Mouse (Mus musculus) gastrocnemius, postnatal 14 days (tissue): Measurements from ENCODE around the gene Dnttip1. TPM values are rescaled to one million over a fixed set of nuclear protein-coding genes. Genes with fewer than 3 reads are reported as not detected.
"Not testable (repeated sequence)": the region's sequence is repeated elsewhere in the genome, so short reads cannot be mapped to it uniquely, and the experiment has no call there.

Source experiments
- DNase-seq: peaks from one replicate; pipeline ENCODE4 v3.0.0; 2021; ENCODE audit warnings: mixed read lengths
- intact Hi-C: fragments of 180-260 bp; cut with DNase I; formaldehyde crosslinking; loops from one replicate; pipeline ENCODE4 v1.15.1; 2025; ENCODE audit warnings: low total_unique reads
- long read RNA-seq, 2 experiments: library from polyadenylated mRNA; stranded (forward); transcript quantifications; one replicate each; pipeline ENCODE4 v2.0.0; 2021
- total RNA-seq, 2 experiments: library from RNA; stranded (reverse); gene quantifications; 2 replicates each; pipeline ENCODE4 v1.2.3; 2021

The Dnttip1 gene
- total RNA-seq = 10 to 100 TPM; 23.4 to 26.6 TPM
- long read RNA-seq, experiment 1, transcript Dnttip1-201 (13 exons, 1,664 nt) = major isoform, 54 of 63 reads
- long read RNA-seq, experiment 1, partial matches to known transcripts = 3 of 63 reads
- long read RNA-seq, experiment 1, other reads (novel, unspliced or antisense) = 6 of 63 reads
- long read RNA-seq, experiment 2, transcript Dnttip1-201 (13 exons, 1,664 nt) = major isoform, 40 of 47 reads
- long read RNA-seq, experiment 2, partial matches to known transcripts = 2 of 47 reads
- long read RNA-seq, experiment 2, other reads (novel, unspliced or antisense) = 5 of 47 reads

DNA sequence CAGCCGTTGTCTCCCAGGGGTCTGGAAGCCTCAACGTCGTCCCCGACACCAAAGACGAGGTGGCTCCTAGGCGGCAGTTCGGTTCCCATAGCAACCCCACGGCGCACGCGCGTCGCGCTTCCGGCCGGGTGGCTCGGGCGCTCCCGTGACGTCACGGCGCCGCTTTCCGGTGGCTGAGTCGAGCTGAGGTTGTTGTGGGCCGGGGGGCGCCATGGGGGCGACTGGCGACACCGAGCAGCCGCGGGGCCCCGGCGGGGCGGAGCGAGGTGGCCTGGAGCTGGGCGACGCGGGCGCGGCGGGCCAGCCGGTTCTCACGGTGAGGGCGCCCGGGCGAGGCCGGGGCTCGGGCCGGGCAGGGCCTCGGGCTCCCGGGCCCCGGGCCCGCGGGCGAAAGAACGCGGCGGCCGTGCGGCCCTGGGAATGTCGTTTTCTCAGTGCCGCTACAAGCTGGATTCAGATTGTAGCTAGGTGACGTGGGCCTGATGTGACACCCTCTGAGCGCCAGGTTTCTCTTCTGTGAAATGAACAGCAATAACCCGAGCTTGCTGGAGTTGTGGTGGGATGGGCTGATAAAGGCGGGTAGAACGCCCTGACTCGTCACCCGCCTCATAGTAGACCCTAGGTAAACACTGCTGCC is at the start of gene Dnttip1, which contains the start of gene Wfdc3:
TSS of gene Dnttip1 (plus strand) at position 141 of the 637 bp plus-strand sequence.
TSS of gene Wfdc3 (minus strand) at position 89 of the 637 bp plus-strand sequence.
- intact Hi-C loops = no loop called here

DNA sequence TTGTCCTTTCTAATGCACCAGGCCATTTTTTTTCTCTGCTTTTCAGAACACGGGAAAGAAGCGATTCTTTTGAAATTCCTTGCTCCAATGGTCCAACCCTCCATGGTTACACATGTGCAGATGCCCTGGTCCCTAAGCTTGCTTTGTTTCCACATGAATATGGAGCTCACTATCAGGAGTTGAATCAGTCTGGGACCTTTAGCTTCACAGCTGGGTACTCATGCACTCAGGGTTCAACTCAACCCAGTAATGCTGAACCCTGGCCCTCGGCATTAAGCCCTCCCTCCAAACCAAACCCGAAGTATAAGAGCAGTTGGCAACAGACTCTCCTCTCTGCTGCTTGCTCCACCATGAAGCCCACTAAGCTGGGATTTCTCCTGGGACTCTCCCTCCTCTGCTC is 47.6 kb upstream of the Dnttip1 start, which contains the start of gene Spint4:
TSS of gene Spint4 (plus strand) at position 301 of the 400 bp plus-strand sequence.
- no peak for DNase-seq
- intact Hi-C loops = no loop called here

More for the DNA sequence above, at the start of gene Dnttip1, which contains the start of gene Wfdc3:
- DNase-seq = peak; percentile 94

DNA sequence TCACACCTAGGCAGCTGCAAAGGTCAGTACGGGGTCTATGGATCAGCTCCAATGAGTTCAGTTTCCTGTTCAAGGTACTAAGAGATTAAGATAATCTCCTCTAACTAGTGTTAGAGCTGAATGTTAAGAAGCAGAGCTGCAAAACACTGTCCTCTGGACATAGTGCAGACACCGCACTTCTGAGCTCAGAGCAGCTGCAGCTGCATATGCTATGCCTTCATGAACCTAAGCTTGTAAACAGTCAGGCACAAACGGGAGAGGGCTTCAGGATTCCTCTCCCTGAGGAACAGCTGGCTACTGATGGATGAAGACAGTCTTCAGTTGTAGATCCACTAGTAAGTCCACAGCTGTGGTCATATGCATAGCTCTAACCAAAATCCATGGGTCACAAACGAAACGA is 44.8 kb upstream of the Dnttip1 start:
- intact Hi-C loops = no loop called here
- no peak for DNase-seq

DNA sequence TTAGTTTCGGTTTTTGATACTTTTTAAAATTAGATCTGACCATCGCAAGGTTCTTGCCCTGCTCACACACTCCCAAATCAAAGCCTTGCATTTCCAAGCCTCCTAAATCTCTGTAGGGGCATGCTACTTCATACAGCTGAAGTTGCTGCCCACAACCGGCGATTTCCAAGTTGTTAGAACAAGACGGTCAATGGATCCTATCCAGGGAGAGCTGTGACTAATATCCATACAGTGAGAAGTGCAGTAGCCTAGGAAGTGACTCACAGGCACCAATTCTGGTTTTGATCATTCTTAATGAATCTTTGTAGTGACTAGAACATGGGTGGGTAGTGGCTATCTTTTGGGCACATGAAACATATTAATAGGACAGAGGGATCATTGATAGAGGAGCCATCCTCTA is 44.0 kb upstream of the Dnttip1 start:
- no peak for DNase-seq
- intact Hi-C loops = no loop called here

DNA sequence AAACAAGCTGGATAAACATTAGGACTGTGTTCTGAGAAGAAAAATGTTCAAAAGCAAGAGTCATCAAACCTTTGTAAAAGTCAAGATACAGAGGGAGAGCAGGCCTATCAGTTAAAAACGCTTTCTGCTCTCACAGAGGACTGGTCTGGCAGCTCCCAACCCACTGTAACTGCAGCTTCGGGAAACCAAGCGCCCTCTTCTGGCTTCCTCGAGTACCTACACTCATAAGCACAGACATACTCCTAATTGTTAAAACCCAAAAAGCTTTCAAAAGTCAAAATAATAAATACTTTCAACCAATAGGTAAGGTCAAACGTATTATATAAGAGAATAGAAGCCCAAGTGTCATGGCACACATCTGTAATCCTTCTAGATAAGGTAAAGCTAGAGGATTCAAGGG is 41.5 kb upstream of the Dnttip1 start:
- intact Hi-C loops = no loop called here
- no peak for DNase-seq

DNA sequence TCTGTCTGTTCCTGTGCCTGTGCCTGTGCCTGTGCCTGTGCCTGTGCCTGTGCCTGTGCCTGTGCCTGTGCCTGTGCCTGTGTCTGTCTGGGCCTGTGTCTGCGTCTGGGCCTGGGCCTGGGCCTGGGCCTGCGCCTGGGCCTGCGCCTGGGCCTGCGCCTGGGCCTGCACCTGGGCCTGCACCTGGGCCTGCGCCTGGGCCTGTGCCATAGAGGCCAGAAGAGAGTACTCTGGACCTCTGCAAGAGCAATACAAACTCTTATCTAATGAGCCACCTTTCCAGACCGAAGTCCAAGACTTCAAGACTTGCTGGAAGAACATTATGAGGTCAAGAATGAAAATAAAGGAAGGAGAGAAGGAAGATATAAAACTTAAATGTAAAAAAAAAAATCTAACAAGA is 40.5 kb upstream of the Dnttip1 start:
- intact Hi-C loops = no loop called here
- DNase-seq = no peak

DNA sequence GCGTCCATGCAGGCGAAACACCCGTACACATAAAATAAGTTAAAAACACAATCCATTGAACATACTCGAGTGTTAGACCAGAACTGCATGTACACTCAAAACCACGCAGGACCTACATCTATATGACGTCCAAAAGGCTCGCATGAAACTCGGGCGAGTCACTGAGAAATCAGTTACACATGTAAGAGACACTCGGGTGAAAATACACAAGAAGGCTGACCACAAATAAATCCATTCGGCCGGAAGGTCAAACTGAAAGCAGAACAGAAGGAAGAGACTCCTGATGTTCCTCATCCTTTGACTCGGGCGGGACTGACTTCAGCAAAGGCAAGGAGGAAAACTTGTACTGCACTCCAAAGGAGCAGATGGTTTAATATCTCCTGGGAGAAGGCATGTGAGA is 39.8 kb upstream of the Dnttip1 start:
- intact Hi-C loops = no loop called here
- no peak for DNase-seq

DNA sequence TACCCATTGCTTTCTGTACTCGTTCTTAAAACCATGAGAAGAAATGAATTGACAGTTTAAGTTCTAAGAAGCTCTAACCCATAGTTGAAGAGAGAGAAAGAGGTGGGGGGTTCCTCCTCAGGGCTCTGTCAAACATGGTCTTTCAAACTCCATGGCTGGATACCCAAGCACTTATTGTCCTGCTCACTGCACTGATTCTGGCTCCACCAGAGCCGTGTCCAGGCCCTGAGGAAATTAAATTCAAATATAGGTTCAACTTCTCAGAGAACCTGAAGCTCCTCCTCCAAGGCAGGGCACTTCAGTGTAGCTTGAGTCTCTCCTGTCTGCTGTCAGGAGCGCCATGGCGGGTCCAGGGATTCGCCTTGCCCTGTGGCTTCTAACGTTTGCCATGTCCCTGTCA is 30.8 kb upstream of the Dnttip1 start, which contains the start of gene Spint5:
TSS of gene Spint5 (plus strand) at position 301 of the 400 bp plus-strand sequence.
- no peak for DNase-seq
- intact Hi-C loops = no loop called here

DNA sequence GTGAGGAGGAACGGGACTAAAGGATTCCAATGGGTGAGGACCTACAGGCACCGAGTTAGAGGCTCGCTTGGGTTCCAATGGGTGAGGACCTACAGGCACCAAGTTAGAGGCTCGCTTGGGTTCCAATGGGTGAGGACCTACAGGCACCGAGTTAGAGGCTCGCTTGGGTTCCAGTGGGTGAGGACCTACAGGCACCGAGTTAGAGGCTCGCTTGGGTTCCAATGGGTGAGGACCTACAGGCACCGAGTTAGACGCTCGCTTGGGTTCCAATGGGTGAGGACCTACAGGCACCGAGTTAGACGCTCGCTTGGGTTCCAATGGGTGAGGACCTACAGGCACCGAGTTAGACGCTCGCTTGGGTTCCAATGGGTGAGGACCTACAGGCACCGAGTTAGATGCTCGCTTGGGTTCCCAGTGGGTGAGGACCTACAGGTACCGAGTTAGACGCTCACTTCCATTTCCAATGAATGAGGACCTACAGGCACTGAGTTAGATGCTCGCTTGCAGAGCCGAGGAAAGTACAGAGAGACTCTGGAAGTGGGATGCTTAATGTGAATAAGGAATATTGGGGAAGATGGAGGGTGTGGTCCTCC is 29.5 kb upstream of the Dnttip1 start:
- intact Hi-C loops, DNase-seq: not testable (repeated sequence)

DNA sequence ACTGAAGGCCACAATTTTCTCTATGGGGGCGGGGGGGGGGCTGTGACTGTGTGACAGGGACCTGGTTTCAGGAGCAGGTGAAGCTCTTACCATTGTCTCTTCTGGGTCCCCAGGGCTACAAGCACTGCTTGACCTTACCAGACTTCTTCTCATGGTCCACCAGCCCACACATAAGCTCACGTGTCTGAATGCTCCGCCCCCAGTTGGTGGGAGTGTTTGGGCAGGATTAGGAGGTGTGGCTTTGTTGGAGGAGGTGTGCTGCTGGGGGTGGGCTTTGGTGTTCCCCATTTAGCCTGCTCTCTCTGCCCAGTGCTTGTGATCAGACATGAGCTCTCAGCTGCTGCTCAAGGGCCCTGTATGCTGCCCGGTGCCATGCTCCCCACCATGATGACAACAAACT is 22.5 kb upstream of the Dnttip1 start:
- intact Hi-C loops = loop anchor here (5.0 kb wide), 2 partner anchors 36 to 126 kb away; partner anchors contain the start of gene Wfdc13
- DNase-seq = no peak

DNA sequence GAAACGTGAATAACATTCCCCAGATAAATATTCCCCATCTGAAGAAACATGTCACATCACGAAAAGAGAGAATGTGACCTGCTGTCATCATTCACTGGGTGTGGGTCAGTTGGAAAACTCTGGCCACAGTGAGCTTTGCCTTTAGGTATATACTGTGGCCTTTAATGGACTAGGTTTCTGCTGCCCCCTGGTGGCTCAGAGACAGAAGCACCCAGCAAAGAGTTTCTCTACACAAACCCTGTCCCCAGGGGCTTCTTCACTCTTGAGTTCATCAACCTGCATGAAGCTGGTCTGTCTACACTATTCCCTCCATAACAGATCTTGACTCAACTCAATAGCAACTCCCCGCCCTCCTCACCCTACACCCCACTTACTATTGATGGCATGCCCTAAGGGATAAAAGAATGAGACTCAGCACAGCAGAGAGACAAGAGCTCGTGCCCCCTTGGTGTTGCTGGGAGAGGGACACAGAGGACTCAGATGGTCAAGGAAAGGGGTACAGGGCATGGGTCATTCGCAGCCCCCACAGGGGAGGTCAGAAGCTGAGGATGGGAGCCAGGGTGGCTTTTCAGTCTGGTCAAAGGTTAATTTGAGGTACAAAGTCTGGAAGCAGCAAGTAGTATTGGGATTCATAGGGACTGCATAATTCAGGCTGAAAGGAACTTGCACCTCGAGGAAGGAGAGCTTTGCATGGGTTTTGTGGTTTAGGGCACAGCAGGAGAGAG is 19.7 kb upstream of the Dnttip1 start:
- intact Hi-C loops = no loop called here
- peak; percentile 58 for DNase-seq

DNA sequence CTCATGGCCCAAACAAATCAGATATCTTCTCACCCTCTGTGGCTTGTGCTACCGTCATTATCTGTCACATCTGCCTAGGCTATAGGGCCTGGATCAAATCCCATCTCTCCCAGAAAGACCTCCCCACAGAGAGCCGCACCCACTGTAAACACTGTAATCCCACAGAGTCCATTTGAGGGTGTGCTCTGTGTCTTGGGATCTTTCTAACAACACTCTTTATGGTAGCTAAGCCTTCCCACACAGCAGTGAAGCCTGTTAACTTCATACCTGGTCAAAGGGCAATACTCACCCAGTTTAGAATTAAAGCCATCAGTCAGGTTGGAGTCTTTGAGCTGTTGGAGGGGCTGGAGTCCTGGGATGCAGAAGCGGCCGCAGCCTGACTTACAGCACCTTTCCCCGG is 14.1 kb upstream of the Dnttip1 start:
- intact Hi-C loops = no loop called here
- no peak for DNase-seq

DNA sequence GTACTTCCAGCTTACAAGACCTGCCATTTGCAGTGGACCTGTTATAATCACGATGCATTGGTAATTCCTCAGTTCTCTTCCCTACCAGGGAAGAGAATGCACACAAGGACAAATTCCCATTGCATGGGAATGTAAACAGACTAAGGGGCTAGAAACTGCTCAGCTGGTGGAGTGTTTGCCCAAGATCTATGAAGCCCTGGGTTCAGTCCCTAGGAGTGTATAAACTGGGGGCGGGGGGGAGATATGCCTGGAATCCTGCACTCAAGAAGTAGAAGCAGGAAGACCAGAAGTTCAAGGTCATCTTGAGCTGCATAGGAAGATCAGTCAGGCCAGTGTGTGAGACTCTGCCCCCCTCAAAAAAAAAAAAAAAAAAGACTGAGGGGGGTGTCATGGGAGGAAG is 12.5 kb upstream of the Dnttip1 start:
- DNase-seq = no peak
- intact Hi-C loops = no loop called here

DNA sequence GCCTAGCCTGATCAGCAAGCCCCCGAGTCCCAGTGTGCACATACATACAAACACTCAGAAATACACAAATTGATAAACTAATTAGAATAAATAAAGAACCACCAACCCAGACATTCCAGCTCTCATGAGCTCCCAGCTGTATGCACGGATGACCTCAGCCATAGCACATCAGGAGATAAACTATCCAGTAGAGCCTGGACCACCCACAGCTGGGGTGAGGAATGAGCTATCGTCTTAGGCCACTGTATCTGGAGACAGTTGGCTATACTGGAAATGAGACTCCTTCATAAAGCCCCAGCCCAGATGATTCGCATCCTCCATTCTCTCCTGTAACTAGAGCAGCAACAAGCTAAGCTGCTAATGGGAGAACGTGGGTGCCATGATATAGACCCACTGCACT is 10.9 kb upstream of the Dnttip1 start:
- intact Hi-C loops = no loop called here
- no peak for DNase-seq

DNA sequence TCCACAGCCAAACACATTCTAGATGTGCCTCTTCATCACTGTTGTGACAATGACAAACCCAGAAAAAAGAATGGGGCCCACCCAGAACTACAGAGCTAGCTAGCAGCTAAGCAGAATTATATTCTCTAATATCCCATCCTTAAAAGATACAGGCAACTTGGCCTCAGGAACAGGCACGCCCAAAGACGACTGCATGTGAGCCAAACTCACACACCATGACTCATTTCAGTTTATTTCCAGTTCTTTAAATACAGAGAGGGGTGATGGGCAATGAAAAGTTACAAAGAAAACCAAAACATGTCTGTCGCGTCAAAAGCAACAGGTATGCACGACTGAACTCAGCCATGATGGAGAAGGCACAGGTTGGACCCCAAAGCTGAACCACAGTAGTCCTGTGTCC is 10.3 kb upstream of the Dnttip1 start:
- intact Hi-C loops = no loop called here
- no peak for DNase-seq

DNA sequence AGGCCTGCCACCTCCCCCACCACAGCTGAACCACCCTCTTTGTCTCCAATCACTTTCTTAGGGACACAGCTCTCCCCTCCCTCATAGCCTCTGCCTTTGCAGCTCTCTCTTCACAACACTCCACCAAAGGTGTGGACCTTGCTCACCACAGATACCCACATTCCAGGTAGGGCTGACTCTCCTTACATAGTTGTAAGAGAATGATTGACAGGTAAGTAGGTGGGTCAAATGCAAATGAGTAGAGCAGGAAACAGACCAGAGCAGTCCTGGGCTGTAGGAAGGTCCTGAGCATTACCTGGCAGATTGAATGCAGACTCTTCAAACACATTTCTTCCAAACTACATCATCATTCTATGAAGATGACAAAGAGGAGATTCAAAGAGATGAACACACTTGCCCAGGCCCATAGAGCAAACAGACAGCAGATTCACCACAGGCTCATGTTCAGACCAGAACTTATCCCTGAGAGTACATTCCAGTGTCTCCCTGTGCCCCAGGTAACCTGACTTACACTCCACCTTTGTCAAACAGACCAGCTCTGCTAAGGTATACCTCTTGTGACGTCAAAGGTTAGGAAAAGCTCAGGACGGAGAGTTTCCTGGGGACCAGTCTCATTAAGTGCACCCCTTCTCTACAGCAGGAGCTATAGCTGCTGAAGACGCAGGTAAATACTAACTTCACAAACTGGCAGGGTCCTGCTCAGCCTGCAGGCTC is 8.2 kb upstream of the Dnttip1 start:
- no peak for DNase-seq
- intact Hi-C loops = no loop called here

DNA sequence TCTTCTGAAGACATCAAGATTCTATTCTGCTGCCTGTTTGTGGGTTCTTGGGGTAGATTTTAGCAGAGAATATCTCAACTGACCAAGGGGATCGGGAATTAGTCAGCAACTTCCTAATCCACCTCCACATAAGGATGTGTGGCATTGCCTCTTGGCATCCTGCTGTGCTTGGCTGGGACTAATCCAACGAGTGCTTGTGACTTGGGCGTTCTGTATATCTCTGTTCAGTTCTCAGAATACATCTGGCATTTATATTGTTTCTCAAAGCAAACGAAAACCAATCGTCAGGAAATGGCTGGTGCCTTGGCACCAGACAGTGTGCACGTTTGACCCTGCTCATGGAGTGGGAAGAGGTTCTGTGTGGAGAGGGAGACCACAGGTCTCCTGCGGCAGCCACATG is 5.9 kb upstream of the Dnttip1 start:
- no peak for DNase-seq
- intact Hi-C loops = no loop called here

DNA sequence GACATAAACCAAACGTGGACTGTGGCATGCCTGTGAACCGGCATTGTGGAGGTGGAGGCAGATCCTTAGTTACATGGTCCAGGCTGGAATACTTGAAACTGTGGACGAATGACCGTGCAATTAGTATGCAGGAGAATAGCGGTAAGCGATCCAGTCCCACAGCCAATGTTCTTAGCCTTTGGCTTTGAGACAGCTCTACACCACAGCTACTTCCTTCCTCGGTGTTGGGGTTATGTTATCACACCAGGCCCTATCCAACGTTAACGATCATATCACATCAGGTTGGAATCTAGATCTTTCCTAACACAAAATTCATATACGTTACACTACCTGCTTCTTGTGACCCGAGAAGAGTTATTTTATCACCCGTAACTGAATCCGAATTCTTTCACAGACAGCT is 796 bp upstream of the Dnttip1 start:
- DNase-seq = no peak

DNA sequence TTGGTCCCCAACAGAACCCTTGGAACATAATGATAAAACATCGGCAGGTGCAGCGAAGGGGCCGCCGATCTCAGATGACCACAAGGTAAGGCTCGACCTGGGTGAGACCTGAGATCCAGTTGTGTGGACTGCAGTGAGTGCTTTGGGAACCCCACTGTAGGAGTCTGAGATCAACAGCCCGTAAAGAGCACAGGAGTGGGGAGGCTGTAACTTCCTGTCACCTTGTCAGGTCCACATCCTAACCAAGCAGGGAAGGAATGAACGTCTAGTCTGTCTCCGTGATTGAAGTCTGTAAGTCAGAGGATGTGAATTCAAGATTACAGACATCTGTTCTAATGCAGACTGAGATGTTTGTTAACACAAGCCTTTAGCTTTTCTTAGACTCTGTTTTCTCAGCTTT is 910 bp downstream of the Dnttip1 start:
- DNase-seq = no peak
- intact Hi-C loops = no loop called here

More for the DNA sequence above, 796 bp upstream of the Dnttip1 start:
- intact Hi-C loops = no loop called here
